Mouse (Mus musculus): Measurements from ENCODE around the gene Izumo1r. TPM values are rescaled to one million over a fixed set of nuclear protein-coding genes. Genes with fewer than 3 reads are reported as not detected.

Izumo1r gene
- total and polyA plus RNA-seq, 3 experiments, result not detected

DNA sequence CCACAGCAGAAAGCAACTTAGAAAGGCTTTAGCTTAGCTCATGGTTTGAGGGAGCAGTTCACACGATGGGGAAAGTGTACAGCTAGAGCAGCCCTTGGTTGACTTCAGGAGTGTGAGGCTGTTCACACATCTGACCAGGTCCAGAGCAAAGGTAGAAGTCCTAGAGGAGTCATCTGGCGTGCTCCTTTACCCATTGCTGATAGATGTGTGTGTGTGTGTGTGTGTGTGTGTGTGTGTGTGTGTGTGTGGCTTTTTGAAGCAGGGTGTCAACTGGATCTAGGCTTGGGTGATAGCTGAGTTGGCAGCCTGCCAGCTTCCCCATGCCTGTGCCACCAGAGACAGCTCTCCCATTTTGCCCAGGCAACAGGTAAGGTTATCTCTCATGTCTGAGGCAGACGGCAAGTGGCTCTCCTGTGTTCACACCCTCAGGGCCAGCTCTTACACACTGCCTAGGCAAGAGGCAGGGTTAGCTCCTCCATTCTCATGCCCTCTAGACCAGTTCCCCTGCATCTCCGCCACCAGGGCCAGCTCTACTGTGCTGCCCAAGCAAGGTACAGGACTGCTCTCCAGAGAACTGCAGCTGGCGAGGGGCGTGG is 15.9 kb downstream of the Izumo1r start:
- 0 out of 4 replicates have a peak, but pooled peaks cover 0 to 3% of the 10 kb centered on the region in 2 experiments for H3K4me1 ChIP-seq (ENCODE audit: control insufficient read depth in 1 of 2, insufficient read depth in 2 of 2)
- no peaks in the 10 kb centered on the region for H3K79me2 ChIP-seq (replicated peaks; ENCODE audit: control insufficient read depth, extremely low read depth, insufficient read depth, poor library complexity, severe bottlenecking)
- dilution Hi-C loops (cut with MboI; ENCODE audit: extremely low pct_ligation_motif_present, extremely low pct_unique_long_range_greater_than_20kb, low sequenced_read_pairs) (no loop called here), in situ Hi-C loops (cut with MboI; ENCODE audit: low pct_ligation_motif_present, low pct_unique_long_range_greater_than_20kb, low sequenced_read_pairs) (no loop called here)
- no peak for DNase-seq (ENCODE audit: extremely low read depth)
- no peaks in the 10 kb centered on the region for H3K9me3 ChIP-seq (replicated peaks; ENCODE audit: low read length)
- H3K27ac ChIP-seq (ENCODE audit: insufficient read depth, low read depth), result no peak overlapping the region
- no peak overlapping the region for H3K9ac ChIP-seq (ENCODE audit: insufficient read depth, low read depth)
- H3K4me2 ChIP-seq (ENCODE audit: insufficient read depth, low read depth, poor library complexity, severe bottlenecking), result no peak overlapping the region
- H3K27me3 ChIP-seq (replicated peaks), result no peaks in the 10 kb centered on the region
- no peak overlapping the region for H3K4me3 ChIP-seq (replicated peaks in 1 of 3; ENCODE audit: low read depth in 2 of 3, low read length in 2 of 3, poor library complexity in 1 of 3)
- H3K36me3 ChIP-seq (replicated peaks in 1 of 2; ENCODE audit: control insufficient read depth in 1 of 2, insufficient read depth in 1 of 2, low read length in 1 of 2), result no peaks in the 10 kb centered on the region
- no peak for TF ChIP-seq E2F4 (IDR thresholded peaks at IDR 0.05; ENCODE audit: insufficient replicate concordance, low read depth, low read length)
- TF ChIP-seq BHLHE40 (IDR thresholded peaks at IDR 0.05; ENCODE audit: low read depth, low read length), result no peak
- no peak for TF ChIP-seq CHD1 (IDR thresholded peaks at IDR 0.05; ENCODE audit: low read depth, low read length)
- no peak for TF ChIP-seq MAFK (IDR thresholded peaks at IDR 0.05; ENCODE audit: insufficient replicate concordance, low read length)
- no peak for TF ChIP-seq RCOR1 (conservative IDR thresholded peaks at IDR 0.05; ENCODE audit: low read depth, low read length)
- TF ChIP-seq CHD2 (IDR thresholded peaks at IDR 0.05; ENCODE audit: low read length), result no peak
- TF ChIP-seq CTCF (conservative IDR thresholded peaks at IDR 0.05 in 1 of 2, IDR thresholded peaks at IDR 0.05 in 1 of 2; ENCODE audit: low read depth in 2 of 2, low read length in 2 of 2), result no peak
- TF ChIP-seq TCF12 (IDR thresholded peaks at IDR 0.05; ENCODE audit: low read depth, low read length), result no peak
- no peak for TF ChIP-seq POLR2AphosphoS2 (IDR thresholded peaks at IDR 0.05; ENCODE audit: low read depth, low read length)
- no peak for TF ChIP-seq JUND (conservative IDR thresholded peaks at IDR 0.05; ENCODE audit: low read depth, low read length)

DNA sequence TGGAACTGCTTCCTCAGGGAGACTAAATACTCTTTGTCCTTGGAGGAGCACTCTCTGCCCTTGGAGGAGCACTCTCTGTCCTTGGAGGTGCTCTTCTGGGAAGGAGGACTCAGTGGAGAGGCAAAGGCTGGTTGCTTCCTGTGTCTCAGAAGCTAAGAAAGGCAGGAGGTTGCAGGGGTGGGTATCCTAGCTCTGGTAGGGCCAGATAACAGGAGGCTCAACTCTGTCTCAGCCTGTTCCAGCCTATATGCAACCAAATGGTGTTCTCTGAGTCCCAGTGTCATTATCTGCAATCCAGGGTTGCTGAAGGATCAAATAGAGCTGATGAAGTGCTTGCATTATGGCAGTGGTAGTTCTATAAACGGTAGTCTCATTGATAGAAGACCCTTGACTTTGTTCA is 17.8 kb downstream of the Izumo1r start:
- DNase-seq (ENCODE audit: extremely low read depth), result no peak
- dilution Hi-C loops (cut with MboI; ENCODE audit: extremely low pct_ligation_motif_present, extremely low pct_unique_long_range_greater_than_20kb, low sequenced_read_pairs), result no loop called here
- Histone ChIP-seq H3K27ac (ENCODE audit: insufficient read depth, low read depth) (no peak overlapping the region), H3K4me1 (ENCODE audit: control insufficient read depth in 1 of 2, insufficient read depth in 2 of 2) (0 out of 4 replicates have a peak, but pooled peaks cover 0 to 3% of the 10 kb centered on the region in 2 experiments), H3K4me2 (ENCODE audit: insufficient read depth, low read depth, poor library complexity, severe bottlenecking) (no peak overlapping the region), H3K9ac (ENCODE audit: insufficient read depth, low read depth) (no peak overlapping the region), H3K27me3 (replicated peaks) (no peaks in the 10 kb centered on the region), H3K79me2 (replicated peaks; ENCODE audit: control insufficient read depth, extremely low read depth, insufficient read depth, poor library complexity, severe bottlenecking) (no peaks in the 10 kb centered on the region), H3K9me3 (replicated peaks; ENCODE audit: low read length) (no peaks in the 10 kb centered on the region), H3K4me3 (replicated peaks in 1 of 3; ENCODE audit: low read depth in 2 of 3, low read length in 2 of 3, poor library complexity in 1 of 3) (no peak overlapping the region), H3K36me3 (replicated peaks in 1 of 2; ENCODE audit: control insufficient read depth in 1 of 2, insufficient read depth in 1 of 2, low read length in 1 of 2) (no peaks in the 10 kb centered on the region)
- no peak for TF ChIP-seq ZKSCAN1 (IDR thresholded peaks at IDR 0.05; ENCODE audit: borderline replicate concordance, low read depth, low read length)
- TF ChIP-seq SMC3 (IDR thresholded peaks at IDR 0.05; ENCODE audit: low read depth, low read length), result no peak
- no peak for TF ChIP-seq TBP (conservative IDR thresholded peaks at IDR 0.05; ENCODE audit: low read depth, low read length)
- TF ChIP-seq POLR2AphosphoS2 (IDR thresholded peaks at IDR 0.05; ENCODE audit: low read depth, low read length), result no peak
- no peak for TF ChIP-seq POLR2A (IDR thresholded peaks at IDR 0.05; ENCODE audit: low read depth, low read length)
- TF ChIP-seq GABPA (IDR thresholded peaks at IDR 0.05; ENCODE audit: insufficient replicate concordance, low read depth, low read length), result no peak
- no peak for TF ChIP-seq MAX (IDR thresholded peaks at IDR 0.05; ENCODE audit: low read length)
- no peak for TF ChIP-seq TCF12 (IDR thresholded peaks at IDR 0.05; ENCODE audit: low read depth, low read length)
- TF ChIP-seq USF2 (conservative IDR thresholded peaks at IDR 0.05; ENCODE audit: low read depth, low read length), result no peak
- in situ Hi-C loops (cut with MboI; ENCODE audit: low pct_ligation_motif_present, low pct_unique_long_range_greater_than_20kb, low sequenced_read_pairs), result no loop called here
